Mouse (Mus musculus): Measurements from ENCODE around the gene Gm5891. TPM values are rescaled to one million over a fixed set of nuclear protein-coding genes. Genes with fewer than 3 reads are reported as not detected.
"Not testable (repeated sequence)": the region's sequence is repeated elsewhere in the genome, so short reads cannot be mapped to it uniquely, and the experiment has no call there.

Gene Gm5891
- not detected in 2 replicates for polyA plus RNA-seq (2015; fragmentation: Nextera tagmentation; extraction: Ambion mirVana)

GRCm38 (mm10) chr7:21921191-21921590, at the start of gene Gm5891:
Gm5891 (minus strand) TSS chr7:21921291.
- H3K4me2 ChIP-seq; H3K27ac ChIP-seq; H3K36me3 ChIP-seq (replicated peaks); H3K27me3 ChIP-seq (replicated peaks); H3K9ac ChIP-seq; H3K4me3 ChIP-seq; H3K4me1 ChIP-seq; H3K9me3 ChIP-seq; ATAC-seq (replicated peaks): not testable (repeated sequence)
- no CpG with 5 or more reads among the region's 1 CpGs for WGBS

Other genes starting within 250 kb of the Gm5891 start
- not detected in 2 replicates for gene Gm4175, start 159.8 kb downstream of the Gm5891 start, polyA plus RNA-seq (2015; fragmentation: Nextera tagmentation; extraction: Ambion mirVana)
- gene Gm4177, start 124.6 kb downstream of the Gm5891 start, polyA plus RNA-seq (2015; fragmentation: Nextera tagmentation; extraction: Ambion mirVana): not detected in 2 replicates
- not detected in 2 replicates for gene Vmn1r135, start 88.9 kb downstream of the Gm5891 start, polyA plus RNA-seq (2015; fragmentation: Nextera tagmentation; extraction: Ambion mirVana)
- gene Gm5725, start 77.0 kb downstream of the Gm5891 start, polyA plus RNA-seq (2015; fragmentation: Nextera tagmentation; extraction: Ambion mirVana): not detected in 2 replicates
- not detected in 2 replicates for gene Vmn1r137, start 73.3 kb upstream of the Gm5891 start, polyA plus RNA-seq (2015; fragmentation: Nextera tagmentation; extraction: Ambion mirVana)
- gene Vmn1r138, start 107.6 kb upstream of the Gm5891 start, polyA plus RNA-seq (2015; fragmentation: Nextera tagmentation; extraction: Ambion mirVana): not detected in 2 replicates
- not detected in 2 replicates for gene Gm6176, start 135.0 kb upstream of the Gm5891 start, polyA plus RNA-seq (2015; fragmentation: Nextera tagmentation; extraction: Ambion mirVana)
- not detected in 2 replicates for gene Vmn1r139, start 147.8 kb upstream of the Gm5891 start, polyA plus RNA-seq (2015; fragmentation: Nextera tagmentation; extraction: Ambion mirVana)
- gene Gm16451, start 197.0 kb upstream of the Gm5891 start, polyA plus RNA-seq (2015; fragmentation: Nextera tagmentation; extraction: Ambion mirVana): not detected in 2 replicates
- gene Gm10666, start 213.4 kb upstream of the Gm5891 start, polyA plus RNA-seq (2015; fragmentation: Nextera tagmentation; extraction: Ambion mirVana): not detected in 2 replicates
- gene Vmn1r142, start 242.7 kb upstream of the Gm5891 start, polyA plus RNA-seq (2015; fragmentation: Nextera tagmentation; extraction: Ambion mirVana): not detected in 2 replicates